Mouse (Mus musculus) stomach, embryonic 14.5 days (tissue): ENCODE measurements around the gene Aen. TPM values are rescaled to one million over a fixed set of nuclear protein-coding genes. Genes with fewer than 3 reads are reported as not detected.

Source experiments
- ATAC-seq: fragments of 200-750 bp; cut with Nextera tagmentation; 2 replicates; pipeline ENCODE4 v1.8.0; 2017; ENCODE audit warnings: low read depth, moderate TSS enrichment; ENCODE audit not compliant: insufficient number of reproducible peaks, insufficient read depth, low FRiP score
- H3K27ac ChIP-seq: fragments of 300-500 bp; sonication (generic); 2 replicates; pipeline ENCODE4 v1.5.1; 2014; ENCODE audit warnings: mild to moderate bottlenecking, low read length, moderate library complexity, mixed read lengths
- H3K27me3 ChIP-seq: fragments of 300-500 bp; sonication (generic); 2 replicates; pipeline ENCODE4 v1.6.1; 2014; ENCODE audit warnings: low read length, control low read depth, mixed read lengths; ENCODE audit not compliant: control insufficient read depth, insufficient read depth
- H3K36me3 ChIP-seq: fragments of 300-500 bp; sonication (generic); 2 replicates; pipeline ENCODE4 v1.6.1; 2014; ENCODE audit warnings: mild to moderate bottlenecking, control low read depth, low read length, moderate library complexity, mixed read lengths; ENCODE audit not compliant: control insufficient read depth, insufficient read depth
- H3K4me1 ChIP-seq: fragments of 300-500 bp; sonication (generic); 2 replicates; pipeline ENCODE4 v1.6.1; 2014; ENCODE audit warnings: low read length, control low read depth, mixed read lengths; ENCODE audit not compliant: control insufficient read depth, insufficient read depth
- H3K4me2 ChIP-seq: fragments of 300-500 bp; sonication (generic); replicated peaks from 2 replicates; pipeline ENCODE4 v1.6.1; 2014; ENCODE audit warnings: low read depth, low read length, control low read depth
- H3K4me3 ChIP-seq: fragments of 300-500 bp; sonication (generic); 2 replicates; pipeline ENCODE4 v1.5.1; 2014; ENCODE audit warnings: low read depth, low read length, control low read depth
- H3K9ac ChIP-seq: fragments of 300-500 bp; sonication (generic); replicated peaks from 2 replicates; pipeline ENCODE4 v1.6.1; 2014; ENCODE audit warnings: low read depth, mild to moderate bottlenecking, control low read depth, low read length, moderate library complexity, mixed read lengths
- H3K9me3 ChIP-seq: fragments of 300-500 bp; sonication (generic); 2 replicates; pipeline ENCODE4 v1.6.1; 2016; ENCODE audit warnings: low read depth, low read length, control low read depth; ENCODE audit not compliant: control insufficient read depth
- WGBS: fragments of 180-500 bp; shearing (Covaris S2); extraction: QIAGEN DNeasy Blood & Tissue Kit; methylation state at CpG from one replicate; pipeline ENCODE4 v1.1.7; 2014; 5-methylcytosine and 5-hydroxymethylcytosine counted together
- polyA plus RNA-seq: library from polyadenylated mRNA; unstranded; fragments of >200 nt; fragmentation: Nextera tagmentation; extraction: Ambion mirVana; gene quantifications from 2 replicates; pipeline ENCODE4 v1.2.1, GENCODE M21; 2014

Gene Aen
- polyA plus RNA-seq, 1 experiment from 2014 or later = 34.9 TPM

GRCm38 (mm10) chr7:78903174-78903870 is 7.7 kb downstream of the Aen start:
- ATAC-seq = no peak

DNA sequence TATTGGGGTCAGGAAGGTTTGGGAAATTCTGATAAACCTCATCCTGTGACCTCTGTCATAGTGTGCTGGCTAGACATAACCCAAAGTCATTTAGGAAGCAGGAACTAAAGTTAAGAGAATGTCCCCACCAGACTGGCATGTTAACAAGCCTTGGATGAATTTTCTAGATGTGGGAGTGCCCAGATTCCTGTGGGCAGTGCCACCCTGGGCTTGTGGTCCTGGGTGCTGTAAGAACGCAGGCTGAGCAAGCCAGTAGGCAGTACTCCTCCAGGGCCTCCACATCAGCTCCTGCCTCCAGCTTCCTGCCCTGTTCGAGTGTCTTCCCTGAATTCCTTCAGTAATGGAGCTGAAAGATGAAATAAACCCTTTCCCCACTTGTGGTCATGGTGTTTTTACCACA is 8.5 kb downstream of the Aen start:
- Histone ChIP-seq H3K4me2 (no peak overlapping the region), H3K9ac (no peak overlapping the region), H3K27me3 (no peaks in the 10 kb centered on the region), H3K4me3 (no peak overlapping the region), H3K27ac (no peak overlapping the region), H3K9me3 (no peaks in the 10 kb centered on the region), H3K4me1 (no peaks in the 10 kb centered on the region), H3K36me3 (peaks cover 16% of the 10 kb centered on the region)
- 82% methylated on average over 2 of the region's 2 CpGs for WGBS
- ATAC-seq = no peak

More at GRCm38 (mm10) chr7:78903174-78903870, 7.7 kb downstream of the Aen start:
- Histone ChIP-seq H3K4me1 (no peaks in the 10 kb centered on the region), H3K4me3 (no peak overlapping the region), H3K27me3 (no peaks in the 10 kb centered on the region), H3K36me3 (peaks cover 16% of the 10 kb centered on the region), H3K27ac (no peak overlapping the region), H3K4me2 (no peak overlapping the region), H3K9ac (no peak overlapping the region), H3K9me3 (no peaks in the 10 kb centered on the region)
- 92% methylated on average over 6 of the region's 6 CpGs for WGBS

GRCm38 (mm10) chr7:78909026-78909425 is 13.4 kb downstream of the Aen start:
- H3K9ac ChIP-seq = no peak overlapping the region
- H3K9me3 ChIP-seq = no peaks in the 10 kb centered on the region
- H3K27ac ChIP-seq = no peak overlapping the region
- ATAC-seq = no peak
- H3K36me3 ChIP-seq = peaks cover 4% of the 10 kb centered on the region
- peaks cover 15% of the 10 kb centered on the region for H3K4me1 ChIP-seq
- no peak overlapping the region for H3K4me2 ChIP-seq
- H3K4me3 ChIP-seq = no peak overlapping the region
- no peaks in the 10 kb centered on the region for H3K27me3 ChIP-seq
- WGBS = 88% methylated on average over 6 of the region's 6 CpGs

GRCm38 (mm10) chr7:78910336-78911098 is 14.9 kb downstream of the Aen start:
- Histone ChIP-seq H3K27ac (no peak overlapping the region), H3K9ac (no peak overlapping the region), H3K4me3 (no peak overlapping the region), H3K36me3 (peaks cover 4% of the 10 kb centered on the region), H3K4me2 (no peak overlapping the region), H3K27me3 (no peaks in the 10 kb centered on the region), H3K9me3 (no peaks in the 10 kb centered on the region), H3K4me1 (peaks cover 15% of the 10 kb centered on the region)
- 47% methylated on average over 6 of the region's 6 CpGs for WGBS
- ATAC-seq = no peak

GRCm38 (mm10) chr7:78911209-78911608 is 15.6 kb downstream of the Aen start:
- H3K9me3 ChIP-seq = no peaks in the 10 kb centered on the region
- no peaks in the 10 kb centered on the region for H3K27me3 ChIP-seq
- H3K4me1 ChIP-seq = peaks cover 15% of the 10 kb centered on the region
- H3K4me2 ChIP-seq = no peak overlapping the region
- ATAC-seq = no peak
- peaks cover 4% of the 10 kb centered on the region for H3K36me3 ChIP-seq
- no peak overlapping the region for H3K27ac ChIP-seq
- H3K9ac ChIP-seq = no peak overlapping the region
- H3K4me3 ChIP-seq = no peak overlapping the region
- WGBS = 86% methylated on average over 4 of the region's 4 CpGs

- peaks cover 15% of the 10 kb centered on the region for H3K4me1 ChIP-seq
- no peak for ATAC-seq
- no peaks in the 10 kb centered on the region for H3K27me3 ChIP-seq
- H3K36me3 ChIP-seq = no peaks in the 10 kb centered on the region
- peak overlapping the region; percentile 4; the same call in 1 of the 2 replicates for H3K27ac ChIP-seq
- peak overlapping the region; percentile 6; the same call in 1 of the 2 replicates for H3K4me3 ChIP-seq
- H3K9me3 ChIP-seq = no peaks in the 10 kb centered on the region
- H3K9ac ChIP-seq = no peak overlapping the region; the same call in 1 of the 2 replicates
- peak overlapping the region; percentile 38 for H3K4me2 ChIP-seq
- WGBS = 20% methylated on average over 20 of the region's 20 CpGs
These were observed 16.8 kb downstream of the Aen start for GRCm38 (mm10) chr7:78912253-78912973.

- 67% methylated on average over 5 of the region's 5 CpGs for WGBS
- Histone ChIP-seq H3K9me3 (no peaks in the 10 kb centered on the region), H3K4me1 (peaks cover 15% of the 10 kb centered on the region), H3K27ac (peak within 1 kb of the TSS; percentile 63; the same call in 1 of the 2 replicates), H3K4me3 (peak within 1 kb of the TSS; percentile 6), H3K36me3 (no peaks in the 10 kb centered on the region), H3K9ac (no peak within 1 kb of the TSS; the same call in 1 of the 2 replicates), H3K27me3 (no peaks in the 10 kb centered on the region), H3K4me2 (peak within 1 kb of the TSS; percentile 38)
- no peak for ATAC-seq
These were observed 17.4 kb downstream of the Aen start, which contains the start of gene Isg20 for GRCm38 (mm10) chr7:78912974-78913474. Gene Isg20, plus strand, starts transcription at chr7:78913424.
